Mouse (Mus musculus) telencephalon, adult 2 months (tissue): ENCODE measurements at regions not wholly inside any gene's neighbourhood (a gene's known extent, or its start where the extent isn't known, plus 50 kb on each side); places are given as distances from the start of the nearest gene placed in this dataset.
A peak's percentile ranks its signal among the peaks of the same experiment; 100 is the strongest.
"Not testable (repeated sequence)": the region's sequence is repeated elsewhere in the genome, so short reads cannot be mapped to it uniquely, and the experiment has no call there.

Source experiments
- DNase-seq: peaks from one replicate; pipeline ENCODE4 v3.0.0-alpha.2; 2011; ENCODE audit warnings: low read depth, low spot score

DNA sequence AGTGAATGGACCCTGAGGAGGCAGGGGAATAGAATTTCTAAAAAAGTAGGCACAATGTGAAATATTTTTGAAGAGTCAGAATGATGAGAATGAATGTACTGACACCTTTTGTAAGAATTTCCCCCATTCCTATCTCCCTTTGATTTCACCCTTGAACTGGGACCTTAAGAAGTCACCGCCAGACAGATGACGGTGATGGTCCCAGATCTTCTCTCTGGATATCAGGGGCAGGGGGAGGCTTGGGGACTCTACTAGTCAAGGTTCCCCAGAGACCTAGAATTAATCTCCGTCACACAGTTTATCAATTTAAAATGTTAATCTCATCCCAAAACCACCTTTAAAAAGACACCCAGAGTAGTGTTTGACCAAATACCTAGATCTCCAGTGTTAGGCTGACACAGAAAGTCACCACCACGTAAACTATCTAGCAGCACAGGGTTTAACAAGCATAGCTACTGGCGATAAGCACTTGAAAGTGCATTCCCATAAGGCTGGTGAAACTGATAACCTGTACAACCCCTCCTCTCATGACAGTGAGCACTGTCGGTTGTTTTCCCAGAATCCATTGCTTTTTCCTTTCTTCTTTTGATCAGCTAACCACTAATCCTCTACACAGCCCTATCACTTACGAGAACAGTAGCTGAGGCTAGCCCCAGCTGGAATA is 163.5 kb upstream of the Cdkn3 start:
- no peak for DNase-seq

DNA sequence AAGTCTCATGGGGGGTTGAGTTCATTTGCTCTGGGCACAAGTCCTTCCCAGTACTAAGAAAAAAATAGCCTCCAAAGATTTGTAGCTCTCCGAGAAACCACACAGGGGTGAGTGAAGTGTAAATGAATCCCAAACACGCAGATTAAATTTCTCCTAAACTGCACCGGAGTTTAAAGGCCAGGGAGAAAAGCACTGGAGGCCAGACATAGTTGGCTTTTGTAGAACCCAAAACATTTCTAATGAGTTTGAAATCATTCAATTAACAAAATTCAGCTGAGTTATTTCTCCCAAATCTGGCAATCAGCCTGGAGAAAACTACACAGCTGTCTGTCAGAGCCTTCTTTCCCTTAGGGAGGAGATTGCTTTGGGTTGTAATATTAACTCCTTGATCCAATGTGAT is 166.2 kb upstream of the Cdkn3 start:
- DNase-seq = no peak

DNA sequence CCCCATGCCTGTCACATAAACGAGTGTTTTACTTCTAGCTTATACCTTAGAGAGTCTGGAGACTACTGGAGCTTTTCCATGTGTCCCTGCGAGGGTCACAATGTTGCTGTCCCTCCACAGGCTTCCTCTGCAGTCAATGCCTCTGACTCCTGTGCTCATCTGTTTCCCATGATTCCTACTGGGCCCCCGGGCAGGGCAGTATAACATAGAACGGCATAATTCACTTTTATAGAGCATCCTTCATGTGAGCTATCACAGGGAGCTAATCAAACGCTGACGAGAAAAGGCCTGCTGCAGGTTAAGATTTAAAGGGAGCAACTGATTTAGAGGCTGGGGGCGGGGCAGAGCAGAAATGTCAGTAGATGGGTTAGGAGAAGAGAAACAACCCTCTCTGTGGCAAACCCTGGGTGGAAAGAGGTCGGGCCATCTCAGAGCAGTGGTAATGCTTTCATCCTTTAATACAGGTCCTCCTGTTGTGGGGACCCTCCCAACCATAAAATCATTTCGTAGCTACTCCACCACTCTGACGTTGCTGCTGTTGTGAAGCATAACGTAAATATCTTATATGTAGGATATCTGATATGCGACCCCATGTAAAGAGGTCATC is 168.5 kb upstream of the Cdkn3 start:
- DNase-seq = no peak

DNA sequence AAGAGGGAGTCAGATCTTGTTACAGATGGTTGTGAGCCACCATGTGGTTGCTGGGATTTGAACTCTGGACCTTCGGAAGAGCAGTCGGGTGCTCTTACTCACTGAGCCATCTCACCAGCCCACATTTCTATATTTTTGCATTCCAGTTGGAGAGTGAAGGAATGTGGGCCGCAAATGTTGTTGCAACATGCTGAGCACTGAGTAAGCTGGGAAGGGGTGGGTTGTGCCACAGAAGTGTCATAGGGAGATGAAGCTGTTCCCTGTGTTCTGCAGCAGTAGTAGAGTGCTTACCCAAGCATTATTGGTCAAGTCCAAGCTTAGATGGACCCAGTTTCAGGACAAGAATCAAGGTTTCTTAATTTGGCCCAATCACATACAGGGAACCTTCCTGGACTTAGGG is 169.1 kb upstream of the Cdkn3 start:
- no peak for DNase-seq

DNA sequence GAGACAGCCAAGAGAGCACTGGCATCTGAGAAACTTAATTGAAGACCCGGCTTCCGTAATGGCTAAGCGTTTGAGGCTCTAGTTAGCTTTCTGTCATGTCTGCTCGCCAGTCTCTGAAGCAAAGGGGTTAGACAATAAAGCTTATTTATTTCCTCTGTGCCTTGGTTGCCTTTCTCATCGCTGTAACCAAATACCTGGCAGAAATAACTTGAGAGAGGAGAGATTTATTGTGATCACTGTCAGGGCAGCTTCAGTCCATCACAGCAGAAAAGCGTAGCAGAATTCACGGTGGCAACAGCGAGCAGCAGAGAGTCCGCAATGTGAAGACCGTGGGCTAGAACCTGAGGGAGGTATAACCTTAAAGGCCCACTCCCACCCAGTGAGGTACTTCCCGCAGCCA is 174.2 kb upstream of the Cdkn3 start:
- DNase-seq = no peak

DNA sequence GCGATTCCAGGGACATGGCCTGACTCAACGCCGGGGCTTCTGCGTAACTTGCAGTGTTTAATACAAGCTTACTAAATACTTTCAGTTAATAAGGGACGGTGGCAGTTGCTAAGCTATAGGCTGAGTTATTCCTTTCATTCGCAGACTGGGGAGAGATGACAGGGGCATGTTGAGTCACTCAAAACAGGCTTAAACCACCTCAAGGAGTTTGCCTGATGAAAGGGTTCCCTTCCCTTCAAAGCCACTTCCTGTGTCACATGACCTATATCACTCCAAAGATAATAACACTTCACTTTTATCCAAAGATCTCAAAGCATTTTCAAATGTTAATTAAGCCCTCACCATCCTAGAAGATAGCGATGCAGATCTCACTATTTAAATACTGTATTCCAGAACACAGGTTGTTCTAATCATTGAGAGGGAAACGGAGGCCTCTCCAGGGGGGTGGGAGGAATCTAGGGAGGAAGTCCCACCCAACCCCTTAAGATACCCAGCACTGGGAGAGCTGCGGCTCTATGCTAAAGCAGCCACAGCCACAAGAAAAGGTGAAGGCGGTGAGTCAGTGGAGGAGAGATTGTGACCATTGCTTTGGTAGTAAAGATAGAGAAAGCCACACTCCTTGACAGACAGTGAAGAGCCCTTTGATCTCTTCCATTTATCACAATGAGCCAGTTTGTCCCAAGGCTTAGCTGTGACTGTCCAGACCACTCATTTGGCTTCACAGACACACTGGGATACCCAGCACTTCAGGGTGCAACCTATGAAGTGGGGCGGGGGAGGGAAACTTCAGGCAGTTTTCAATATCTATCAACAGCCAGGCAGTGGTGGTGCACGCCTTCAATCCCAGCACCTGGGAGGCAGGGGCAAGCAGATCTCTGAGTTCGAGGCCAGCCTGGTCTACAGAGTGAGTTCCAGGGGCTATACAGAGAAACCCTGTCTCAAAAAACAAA is 182.0 kb upstream of the Cdkn3 start:
- DNase-seq = no peak

DNA sequence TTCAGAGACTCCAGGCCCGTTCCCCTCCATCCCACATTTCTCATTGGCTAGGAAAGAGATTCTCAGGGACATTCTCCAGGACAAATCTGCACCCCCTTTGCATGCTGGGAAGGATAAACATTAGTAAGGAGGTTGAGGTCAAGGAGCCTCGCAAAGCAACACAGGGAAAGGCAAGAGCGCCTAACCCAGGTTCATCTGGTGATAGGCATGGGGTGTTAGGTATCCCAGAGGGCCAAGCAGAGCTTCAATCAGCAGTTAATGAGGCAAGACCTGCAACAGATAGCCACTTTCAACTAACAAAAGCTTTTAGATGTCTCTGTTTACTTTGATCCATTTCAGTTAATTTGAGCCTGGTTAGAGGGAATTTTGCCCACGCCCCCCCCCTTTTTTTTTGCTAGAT is 184.5 kb upstream of the Cdkn3 start:
- DNase-seq = no peak

DNA sequence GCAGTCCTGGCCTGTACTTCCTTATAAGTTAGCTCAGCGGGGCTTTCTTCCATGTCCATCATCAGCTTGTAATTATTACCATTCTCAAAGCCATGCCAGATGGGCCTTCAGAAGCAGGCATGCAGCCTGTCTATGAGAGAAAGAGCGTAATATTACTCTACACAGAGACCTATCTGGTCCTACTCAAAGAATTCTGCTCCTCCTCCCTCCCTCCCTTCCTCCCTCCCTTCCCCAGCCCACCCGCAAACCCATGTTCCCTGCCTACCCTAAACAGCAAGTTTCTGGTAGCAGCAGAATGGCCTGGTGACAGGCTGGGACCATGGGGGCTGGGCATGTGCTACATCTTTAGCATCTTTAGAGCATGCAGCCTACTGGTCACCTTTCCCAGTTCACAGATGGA is 184.9 kb upstream of the Cdkn3 start:
- no peak for DNase-seq

DNA sequence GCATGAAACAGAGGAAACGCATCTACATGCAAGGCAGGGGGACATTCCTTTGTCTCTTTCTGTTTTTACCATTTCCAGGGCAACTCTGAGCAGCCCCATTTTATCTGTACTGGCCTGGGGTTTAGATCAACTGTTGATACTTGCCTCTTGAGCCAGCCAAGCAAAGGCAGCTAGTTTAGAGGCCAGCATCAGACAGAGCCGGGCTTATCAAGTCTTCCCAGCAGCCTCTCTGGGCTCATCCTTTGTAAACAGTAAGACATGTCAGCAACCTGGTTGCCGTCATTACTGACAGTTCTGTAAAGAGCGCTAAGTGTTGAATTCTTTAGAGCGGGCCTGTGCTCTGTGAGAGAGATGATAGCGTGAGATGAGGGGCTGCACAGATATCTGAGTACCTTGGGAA is 182.9 kb upstream of the Bmp4 start:
- no peak for DNase-seq

DNA sequence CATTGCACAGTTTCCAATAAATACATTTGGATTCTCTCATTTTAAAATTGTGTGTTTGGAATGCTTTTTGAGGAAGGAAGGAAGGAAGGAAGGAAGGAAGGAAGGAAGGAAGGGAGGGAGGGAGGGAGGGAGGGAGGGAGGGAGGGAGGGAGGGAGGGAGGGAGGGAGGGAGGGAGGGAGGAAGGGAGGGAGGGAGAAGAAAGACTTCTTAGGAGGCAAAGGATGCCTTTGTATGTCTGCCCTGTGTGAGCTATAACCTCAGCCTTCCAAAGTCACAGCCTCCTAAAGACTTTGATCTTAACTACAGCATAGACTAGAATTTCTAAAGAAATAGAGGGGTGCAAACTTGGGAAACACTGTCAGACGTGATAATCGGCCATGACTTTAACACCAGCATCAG is 182.5 kb upstream of the Bmp4 start:
- not testable (repeated sequence) for DNase-seq

DNA sequence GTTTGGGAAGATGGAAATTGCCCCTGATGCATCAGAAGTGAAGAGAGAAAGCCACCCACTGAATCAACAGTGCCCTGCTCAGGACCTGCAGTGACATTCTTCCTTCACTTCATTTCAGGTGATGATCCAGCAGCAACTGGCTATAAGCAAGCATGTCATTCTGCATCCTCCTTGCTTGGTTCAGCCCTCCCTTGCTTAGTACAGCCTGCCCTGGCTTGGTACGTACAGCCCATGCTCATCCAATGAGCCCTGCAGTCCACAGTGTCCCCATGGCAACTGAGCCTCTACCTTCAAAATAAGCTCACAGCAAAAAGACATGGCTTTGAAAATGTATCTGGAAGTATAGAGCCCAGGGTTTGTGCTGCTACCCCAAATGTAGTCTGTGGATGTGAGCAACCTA is 181.4 kb upstream of the Bmp4 start:
- DNase-seq = no peak

DNA sequence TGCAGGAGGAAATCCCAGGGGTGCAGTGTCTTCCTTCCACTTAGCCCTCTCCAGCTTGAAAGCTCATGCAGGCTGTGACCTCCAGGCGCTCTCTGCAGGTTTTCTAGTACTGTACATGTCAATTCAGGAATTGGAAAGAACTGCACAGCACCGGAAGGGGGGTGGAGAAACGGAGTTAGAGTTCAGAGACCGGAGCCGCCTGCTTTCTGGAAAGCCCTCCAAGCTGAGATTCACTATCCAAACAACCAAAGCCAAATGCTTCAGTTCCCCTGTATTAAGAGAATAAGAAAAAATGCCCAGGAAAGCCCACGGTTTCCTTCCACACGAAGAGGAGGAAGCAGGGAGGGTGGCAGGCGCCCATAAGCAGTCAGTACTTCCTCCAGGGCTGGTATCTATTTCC is 178.8 kb upstream of the Bmp4 start:
- no peak for DNase-seq

DNA sequence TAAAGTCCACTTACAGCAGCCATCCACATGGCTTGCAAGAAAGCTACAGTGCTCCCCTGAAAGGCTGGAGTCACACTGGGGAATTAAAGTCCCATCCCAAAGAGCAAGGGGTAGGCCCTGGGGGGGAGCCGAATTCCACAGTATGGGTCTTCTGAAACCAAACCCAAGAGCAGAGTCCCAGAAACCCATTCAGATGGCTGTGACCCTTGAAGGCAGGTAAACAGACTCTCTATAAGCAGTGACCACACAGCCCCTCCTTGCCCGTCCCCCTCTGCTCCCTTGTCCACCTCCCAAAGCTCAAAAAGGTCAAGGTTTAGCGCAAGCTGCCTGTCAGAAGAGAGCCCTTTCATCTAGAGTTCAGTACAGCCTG is 176.9 kb upstream of the Bmp4 start:
- no peak for DNase-seq

DNA sequence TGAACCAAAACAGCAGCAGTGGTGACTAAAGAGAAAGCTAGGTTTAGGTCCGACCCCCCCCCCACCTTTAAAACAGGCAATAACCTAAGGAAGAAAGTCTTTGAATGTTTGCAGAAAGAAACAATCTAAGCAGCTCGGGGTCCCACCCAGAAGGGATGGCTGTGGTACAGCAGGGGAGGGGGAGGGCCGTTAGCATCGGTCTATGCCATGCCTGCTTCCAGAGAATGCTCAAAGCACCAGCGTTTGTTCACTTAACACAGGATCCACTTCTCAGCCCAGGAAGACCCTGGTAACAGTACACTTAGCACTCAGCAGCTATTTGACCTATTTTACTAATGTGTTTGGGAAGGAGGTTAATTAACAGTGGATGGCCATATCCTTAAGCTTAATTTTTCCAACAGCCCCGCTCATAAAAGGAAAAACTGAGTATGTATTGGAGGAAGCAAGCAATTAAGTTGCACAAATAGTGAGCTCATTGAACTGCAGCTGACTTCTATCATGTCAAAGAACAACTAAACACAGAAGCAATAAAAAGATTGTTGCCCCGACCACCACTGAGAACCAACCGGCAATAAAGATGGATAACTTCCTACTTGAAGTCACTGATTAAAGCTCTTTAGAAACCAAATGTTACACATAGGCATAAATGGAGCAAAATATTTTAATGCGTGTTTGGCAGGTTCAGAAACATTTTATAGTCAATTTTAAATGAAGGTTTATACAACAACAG is 176.4 kb upstream of the Bmp4 start:
- no peak for DNase-seq

DNA sequence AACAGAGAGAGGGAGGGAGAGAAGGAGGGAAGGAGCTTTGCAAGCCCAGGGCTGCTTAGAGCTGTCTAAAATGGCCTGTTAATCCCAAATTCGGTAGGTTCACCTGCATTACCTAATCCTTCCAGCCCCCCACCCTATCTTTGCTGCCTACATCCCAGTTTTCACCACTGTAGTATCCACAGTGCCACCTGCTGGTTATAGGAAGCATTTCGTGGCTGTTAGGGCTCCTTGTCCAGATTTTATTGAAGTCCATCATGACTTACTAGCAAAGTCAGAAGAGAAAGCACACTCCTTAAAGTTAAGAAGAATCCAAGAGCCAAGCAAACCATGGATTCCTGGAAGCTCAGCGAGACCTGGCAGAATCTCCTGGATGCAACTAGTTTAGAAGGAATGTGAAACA is 174.5 kb upstream of the Bmp4 start:
- peak; percentile 16 for DNase-seq

DNA sequence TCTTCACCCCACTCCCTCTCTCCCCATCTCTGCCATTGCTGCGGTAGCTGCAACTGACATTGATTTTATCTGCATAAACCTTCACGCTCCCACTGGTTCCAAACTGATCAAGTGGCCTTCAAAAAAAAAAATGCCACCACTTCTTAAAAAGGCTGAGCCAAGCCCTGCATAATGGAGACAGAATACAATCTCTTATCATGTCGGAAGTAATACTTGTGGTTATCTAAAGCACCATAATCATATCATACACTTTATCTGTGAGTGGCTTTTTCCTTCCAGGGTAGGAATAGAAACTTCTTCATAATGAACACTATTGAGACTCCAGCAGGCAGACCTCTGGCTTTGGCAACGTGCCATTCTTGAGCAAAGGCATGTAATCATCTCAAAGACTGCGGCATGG is 171.5 kb upstream of the Bmp4 start:
- no peak for DNase-seq

DNA sequence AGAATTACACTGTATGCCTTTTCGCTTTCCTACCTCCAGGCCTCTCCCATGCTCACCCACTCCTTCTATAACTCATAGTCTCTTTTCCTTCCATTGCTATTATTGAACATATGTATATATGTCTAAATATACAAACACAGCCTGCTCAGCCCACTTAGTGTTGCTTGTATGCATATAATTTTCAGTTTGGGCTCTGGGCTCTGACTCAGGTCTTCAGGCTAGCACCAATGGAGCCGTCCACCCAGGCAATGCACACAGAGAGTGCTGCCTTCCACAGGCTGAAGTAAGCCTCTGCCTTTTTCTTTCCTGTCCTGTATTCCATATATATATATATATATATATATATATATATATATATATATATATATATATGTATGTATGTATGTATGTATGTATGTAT is 162.8 kb upstream of the Bmp4 start:
- peak; percentile 16 for DNase-seq

DNA sequence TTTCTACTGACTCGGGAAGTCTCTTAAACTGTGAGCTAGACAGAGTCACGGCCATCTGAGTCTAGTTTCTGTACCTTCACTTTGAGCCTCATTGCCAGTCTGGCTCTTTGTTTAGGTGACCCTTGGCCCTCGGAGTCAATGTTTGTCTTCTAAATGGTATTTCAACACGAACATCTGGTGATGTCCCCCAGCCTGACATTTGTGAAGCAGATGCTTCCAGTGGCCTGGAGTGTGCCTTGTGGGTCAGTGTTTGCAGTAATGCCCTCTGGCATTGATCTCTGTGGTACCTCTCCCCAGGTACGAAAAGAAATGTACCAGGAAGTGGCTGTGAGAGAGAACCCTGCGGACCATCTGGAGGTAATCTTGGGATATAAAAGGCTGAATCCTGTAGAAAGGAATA is 155.7 kb upstream of the Bmp4 start:
- DNase-seq = no peak

DNA sequence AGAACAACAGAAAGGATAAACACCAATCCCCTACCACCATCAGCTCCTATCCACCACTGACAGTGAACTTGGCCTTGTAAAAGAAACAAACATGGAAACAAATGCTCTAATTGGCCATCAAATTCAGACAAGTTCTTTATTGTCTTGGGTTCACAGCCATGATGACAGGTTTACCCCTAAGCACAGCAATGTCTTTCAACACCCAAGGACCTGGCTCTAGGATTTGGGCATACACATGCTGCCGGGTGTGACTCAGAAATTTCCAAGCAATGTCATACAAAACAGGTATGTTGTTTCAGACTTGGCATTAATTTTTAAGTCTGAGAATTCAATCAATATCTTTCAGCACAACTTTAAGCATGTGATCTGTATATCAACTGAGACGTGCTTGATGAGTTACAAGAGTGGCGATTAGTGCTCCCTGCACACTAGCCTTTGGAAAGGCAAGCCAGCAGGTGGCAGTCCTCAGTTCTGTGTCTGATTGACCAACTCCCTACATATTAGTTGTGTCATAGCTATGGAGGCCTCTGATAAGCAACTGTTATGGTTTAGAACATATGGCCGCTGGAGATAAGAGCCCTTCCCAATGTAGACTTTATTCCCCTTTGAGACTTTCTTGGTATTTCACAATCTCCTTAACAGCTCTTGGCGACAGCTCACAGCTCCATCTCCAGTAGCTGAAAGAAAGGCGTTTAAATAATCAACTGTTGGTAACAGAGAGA is 149.2 kb upstream of the Bmp4 start:
- DNase-seq = no peak

DNA sequence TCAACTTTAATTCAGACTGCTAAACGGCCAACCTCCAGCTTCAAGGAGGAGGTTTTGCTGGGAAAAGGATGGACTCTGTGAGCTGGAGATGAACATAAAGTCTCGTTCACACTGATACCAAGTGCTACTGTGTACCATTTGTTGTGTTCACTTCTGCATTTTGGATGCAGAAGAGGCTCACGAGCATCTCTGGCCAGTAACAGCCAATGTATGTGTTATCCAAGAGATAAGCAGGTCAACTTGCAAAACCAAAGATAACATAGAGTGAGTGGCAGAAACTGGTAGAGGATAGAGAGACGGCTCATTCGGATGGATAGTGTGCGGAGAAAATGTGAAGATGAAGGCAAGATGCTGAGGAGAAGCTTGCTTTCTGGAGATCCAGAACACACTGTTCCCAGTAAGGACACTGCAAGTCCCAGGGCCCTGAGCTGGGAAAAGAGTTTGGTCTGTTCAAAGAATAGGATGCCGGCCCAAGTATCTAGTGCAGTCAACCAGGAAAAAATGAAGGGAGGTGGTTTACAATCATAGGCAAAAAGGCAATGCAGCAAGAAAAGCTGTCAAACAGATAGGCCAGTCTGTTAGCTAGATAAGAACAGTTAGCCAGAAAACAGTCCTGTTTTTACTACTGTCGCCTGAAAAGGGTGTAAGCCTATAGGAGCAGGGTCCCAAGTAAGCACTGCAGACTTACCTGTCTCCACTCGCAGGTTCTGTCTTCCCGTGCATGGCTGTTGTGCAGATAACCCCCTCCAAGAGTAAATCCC is 145.7 kb upstream of the Bmp4 start:
- no peak for DNase-seq

DNA sequence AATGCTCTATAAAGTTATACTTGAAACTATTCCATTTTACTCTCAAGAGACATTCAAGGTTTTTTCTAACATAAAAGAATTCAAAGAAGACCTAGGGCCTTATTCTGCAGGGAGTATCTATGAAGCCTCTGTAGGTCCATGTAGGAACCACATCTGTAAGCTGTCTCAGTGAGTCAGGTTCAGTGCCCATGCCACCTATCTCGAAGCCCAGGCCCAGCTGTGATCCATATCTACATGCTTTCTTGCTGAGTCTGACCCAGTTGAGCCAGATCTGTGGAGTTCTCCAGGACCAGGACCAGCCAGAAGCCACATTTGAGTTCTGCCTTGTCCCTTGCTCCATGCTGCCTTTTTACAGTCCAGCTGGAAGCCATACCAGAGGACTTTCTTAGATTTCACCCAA is 142.2 kb upstream of the Bmp4 start:
- no peak for DNase-seq
